Mouse (Mus musculus) WW6 (cell line): ENCODE results near the gene Fahd1.

Experiments used
- DNase-seq: peaks from one replicate; pipeline ENCODE4 v3.0.0-alpha.2; 2013; ENCODE audit warnings: low read depth, low spot score

Fahd1 gene

GRCm38 (mm10) chr17:24885356-24886133 is 35.4 kb upstream of the Fahd1 start:
- no peak for DNase-seq

GRCm38 (mm10) chr17:24884391-24884790 is 34.2 kb upstream of the Fahd1 start:
- DNase-seq: no peak

DNA sequence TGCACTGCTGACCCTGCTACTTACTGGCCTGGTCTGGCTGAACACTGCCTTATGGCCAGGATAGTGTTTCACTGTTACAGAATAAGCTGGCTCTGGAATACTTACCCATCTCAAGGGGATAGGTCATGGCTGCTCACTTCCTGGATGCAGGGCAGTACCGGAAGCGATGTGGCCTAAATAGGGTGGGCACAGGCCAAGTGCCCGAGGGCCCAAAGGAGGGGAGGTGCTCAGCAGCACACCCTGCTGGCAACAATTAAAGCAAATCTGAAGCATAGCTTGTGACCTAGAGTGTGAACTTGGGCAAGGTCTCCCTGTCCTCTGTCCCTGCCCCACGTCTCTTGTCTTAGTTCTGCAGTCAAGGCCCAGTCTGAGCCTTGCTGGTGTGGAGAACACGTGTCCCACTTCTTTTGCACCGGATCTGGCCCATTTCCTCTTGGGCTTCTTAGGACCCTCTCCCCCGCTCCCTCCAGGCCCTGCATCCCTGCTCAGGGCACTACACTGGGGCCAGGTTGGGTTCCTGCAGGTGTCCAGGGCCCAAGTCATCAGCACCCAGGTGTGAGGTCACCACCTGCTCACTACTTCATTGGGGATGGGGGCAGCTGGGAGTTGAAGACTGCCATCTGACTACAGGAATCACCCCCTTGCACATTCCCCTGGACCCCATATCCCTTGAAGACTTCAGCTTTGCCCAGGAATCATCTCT is 31.7 kb upstream of the Fahd1 start:
- DNase-seq: no peak

GRCm38 (mm10) chr17:24878531-24878930 is 28.4 kb upstream of the Fahd1 start:
- DNase-seq: no peak

GRCm38 (mm10) chr17:24878117-24878397 is 27.9 kb upstream of the Fahd1 start:
- no peak for DNase-seq

- DNase-seq: no peak
Measured at GRCm38 (mm10) chr17:24877336-24878116, 27.4 kb upstream of the Fahd1 start.

- no peak for DNase-seq
Measured at GRCm38 (mm10) chr17:24874989-24875388, 24.8 kb upstream of the Fahd1 start.

GRCm38 (mm10) chr17:24874405-24874745 is 24.2 kb upstream of the Fahd1 start:
- no peak for DNase-seq

GRCm38 (mm10) chr17:24873695-24874404 is 23.7 kb upstream of the Fahd1 start:
- DNase-seq: no peak

- DNase-seq: no peak
Measured at GRCm38 (mm10) chr17:24867914-24868313, 17.8 kb upstream of the Fahd1 start.

DNA sequence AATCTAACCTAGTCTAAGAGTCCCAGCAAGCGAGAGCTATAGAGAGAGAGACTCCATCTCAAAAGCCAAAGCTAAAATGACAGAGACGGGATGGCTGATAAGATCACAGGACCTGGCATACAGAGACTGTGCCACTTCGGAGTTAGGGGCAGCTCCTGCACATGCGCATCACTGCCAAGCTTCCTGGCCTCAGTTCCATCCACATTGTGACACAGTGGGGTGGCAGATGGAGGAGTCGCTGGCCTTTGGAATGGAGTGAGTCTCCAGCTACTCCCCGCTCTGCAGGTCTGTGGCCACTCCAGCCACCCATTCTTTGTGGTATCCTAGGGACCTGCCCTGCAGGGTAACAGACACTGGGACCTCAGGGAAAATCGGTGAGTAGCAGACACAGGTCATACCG is 15.6 kb upstream of the Fahd1 start, which contains the start of gene Igfals:
Igfals (plus strand) TSS at position 222 of the 400 bp plus-strand sequence.
- no peak for DNase-seq

- DNase-seq: no peak
Measured at GRCm38 (mm10) chr17:24861785-24862184, 11.6 kb upstream of the Fahd1 start.

DNA sequence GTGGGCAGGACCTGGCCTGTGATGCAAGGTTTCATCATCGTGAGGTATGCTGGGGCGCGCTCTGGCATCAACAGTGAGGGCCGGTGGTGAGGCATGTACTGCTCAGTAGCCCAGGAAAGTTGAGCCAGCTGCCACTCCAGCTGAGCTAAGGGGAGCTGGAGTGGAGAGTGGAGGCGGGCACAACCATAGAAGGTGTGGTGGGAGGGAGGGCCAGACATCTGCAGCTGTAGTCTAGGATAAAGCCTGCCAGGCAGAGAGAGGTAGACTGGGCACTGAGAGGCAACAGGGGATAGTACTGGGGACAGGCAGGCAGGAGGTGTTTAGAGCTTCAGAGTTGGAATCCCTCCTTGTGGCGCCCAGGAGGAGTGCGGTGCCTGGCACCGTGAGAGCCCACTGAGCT is 9.9 kb upstream of the Fahd1 start:
- DNase-seq: no peak

GRCm38 (mm10) chr17:24858967-24859366 is 8.8 kb upstream of the Fahd1 start:
- DNase-seq: no peak

DNA sequence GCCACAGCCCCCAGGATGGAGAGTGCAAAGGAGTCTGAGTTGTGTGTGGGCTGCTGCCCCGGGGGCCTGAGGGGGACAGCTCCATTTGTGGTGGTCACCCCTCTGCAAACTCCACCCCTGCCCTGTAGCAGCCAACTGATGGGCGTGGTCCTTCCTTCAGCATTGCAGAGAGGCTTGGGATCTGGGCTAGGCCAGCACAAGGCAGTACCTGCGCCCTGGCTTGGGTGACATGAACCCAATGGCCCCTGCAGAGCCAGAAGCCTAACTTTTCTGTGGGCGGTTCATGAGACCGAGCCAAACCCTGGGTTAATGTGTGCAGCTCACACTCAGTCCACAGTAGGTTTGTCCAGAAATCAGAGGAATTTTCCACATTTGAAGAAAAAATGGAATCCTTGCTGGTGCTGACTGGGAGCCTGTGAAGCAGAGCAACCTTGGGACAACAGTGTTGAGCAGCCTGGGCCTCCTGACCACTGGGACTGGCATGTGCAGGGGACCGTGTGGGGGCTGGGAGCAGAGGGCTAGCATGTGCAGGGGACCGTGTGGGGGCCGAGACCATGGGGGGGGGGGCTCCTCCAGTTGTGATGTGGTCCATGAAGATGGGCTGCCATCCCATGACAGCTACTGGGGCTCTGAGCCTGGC is 7.8 kb upstream of the Fahd1 start:
- no peak for DNase-seq

GRCm38 (mm10) chr17:24856589-24856988 is 6.4 kb upstream of the Fahd1 start:
- no peak for DNase-seq

DNA sequence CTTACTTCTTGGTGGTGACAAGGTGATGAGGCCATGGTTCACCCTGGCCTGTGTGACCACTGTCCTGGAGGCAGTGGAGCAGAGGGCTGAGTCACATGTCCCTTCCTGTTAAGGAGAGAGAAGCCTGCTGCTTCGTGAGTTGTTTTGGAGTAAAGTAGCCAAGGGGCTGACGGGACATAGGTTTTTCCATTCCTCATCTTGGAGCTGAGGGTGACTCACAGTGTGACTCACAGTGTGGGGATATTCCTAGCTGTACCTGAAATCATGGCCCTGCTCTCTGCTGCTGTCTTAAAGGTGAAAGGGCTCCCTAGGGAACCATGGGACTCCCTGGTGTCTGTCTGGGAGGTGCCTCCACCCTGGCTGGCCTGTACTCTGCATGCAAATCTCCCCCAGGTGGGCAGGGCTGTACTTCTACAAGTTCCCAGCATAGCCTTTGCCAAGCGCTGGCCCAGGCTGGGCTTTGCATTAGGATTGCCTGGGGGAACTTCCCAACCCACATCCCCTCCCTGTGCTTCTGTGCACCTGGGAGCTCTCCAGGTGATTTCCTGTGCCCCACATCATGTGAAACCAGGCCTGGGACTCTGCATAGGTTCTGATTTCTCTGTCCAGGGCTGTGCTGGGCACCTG is 5.8 kb upstream of the Fahd1 start:
- DNase-seq: no peak

DNA sequence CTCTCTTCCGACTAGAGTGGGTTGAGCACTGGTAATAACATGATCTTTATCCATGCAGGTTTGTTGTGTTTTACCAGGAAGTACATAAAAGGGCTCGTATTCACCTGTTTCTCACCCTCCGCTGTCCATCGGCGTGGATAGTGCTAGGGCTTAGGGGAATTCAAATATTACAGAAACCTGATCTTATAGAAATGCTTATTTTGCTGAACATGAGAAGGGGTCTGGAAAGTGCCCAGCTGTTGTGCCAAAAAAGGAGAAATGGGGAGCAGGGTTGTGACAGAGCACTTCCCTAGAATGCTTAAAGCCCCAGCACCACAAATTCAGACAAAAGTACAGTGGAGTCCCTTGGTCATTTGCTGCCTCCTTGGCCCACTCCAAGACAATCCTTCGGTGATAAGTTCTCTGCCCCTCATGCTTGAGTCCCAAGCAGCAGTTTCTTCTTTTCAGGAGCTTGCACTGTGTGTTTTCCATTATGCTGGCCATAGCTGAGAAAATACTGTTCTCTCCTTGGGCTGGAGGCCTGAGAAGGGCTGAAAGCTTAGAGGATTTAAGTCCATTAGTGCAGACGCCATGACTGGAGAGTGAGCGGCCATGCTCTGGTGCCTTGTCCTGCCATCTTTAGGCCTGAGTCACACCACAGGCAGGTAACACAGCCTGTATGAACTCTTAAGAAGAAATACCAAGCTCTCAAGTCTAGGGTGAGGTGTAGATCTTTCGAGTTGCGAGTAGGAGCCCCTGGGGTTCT is 1.4 kb upstream of the Fahd1 start:
- no peak for DNase-seq

GRCm38 (mm10) chr17:24850773-24851127 is 586 bp upstream of the Fahd1 start:
- no peak for DNase-seq

- no peak for DNase-seq
Measured at GRCm38 (mm10) chr17:24849733-24850064, 465 bp downstream of the Fahd1 start.

DNA sequence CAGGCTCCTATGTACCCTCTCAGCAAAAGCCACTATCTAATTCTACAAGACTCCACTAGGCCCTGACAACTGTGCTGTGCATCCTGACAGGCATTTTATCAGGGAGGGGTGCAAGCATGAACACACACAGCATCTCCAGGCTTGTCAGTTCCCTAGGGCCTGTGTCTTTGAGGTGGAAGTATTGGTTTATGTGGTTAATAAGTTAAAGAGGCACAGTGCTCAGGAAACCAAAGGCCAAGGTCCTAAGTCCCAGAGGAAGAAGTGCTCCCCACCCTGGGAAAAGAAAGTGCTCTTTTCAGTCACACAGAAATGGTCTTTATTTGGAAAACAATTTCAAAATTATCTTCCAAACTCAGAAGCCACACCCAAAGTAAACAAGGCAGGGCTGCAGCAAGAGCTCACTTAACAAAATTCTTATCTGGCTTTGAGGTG is 1.5 kb downstream of the Fahd1 start:
- no peak for DNase-seq
